Mouse (Mus musculus) midbrain, postnatal 0 days (tissue): ENCODE results near the gene Mdk. TPM values are rescaled to one million over a fixed set of nuclear protein-coding genes. Genes with fewer than 3 reads are reported as not detected.

ENCODE experiments used
- ATAC-seq: fragments of 200-750 bp; cut with Nextera tagmentation; 2 replicates; pipeline ENCODE4 v1.8.0; 2017; ENCODE audit warnings: moderate number of reproducible peaks, mild to moderate bottlenecking, moderate TSS enrichment, moderate library complexity; ENCODE audit not compliant: low FRiP score
- DNase-seq: peaks from one replicate; pipeline ENCODE4 v3.0.0-alpha.2; 2015; ENCODE audit warnings: low spot score
- H3K27ac ChIP-seq: fragments of 300-500 bp; sonication (generic); 2 replicates; pipeline ENCODE4 v1.5.1; 2014; ENCODE audit warnings: low read depth, mild to moderate bottlenecking, low read length, mixed read lengths
- H3K27me3 ChIP-seq: fragments of 300-500 bp; sonication (generic); 2 replicates; pipeline ENCODE4 v1.6.1; 2014; ENCODE audit warnings: low read length, control low read depth, mixed read lengths; ENCODE audit not compliant: insufficient read depth
- H3K36me3 ChIP-seq: fragments of 300-500 bp; sonication (generic); 2 replicates; pipeline ENCODE4 v1.6.1; 2014; ENCODE audit warnings: low read length, control low read depth, mixed read lengths; ENCODE audit not compliant: insufficient read depth
- H3K4me1 ChIP-seq: fragments of 300-500 bp; sonication (generic); 2 replicates; pipeline ENCODE4 v1.6.1; 2014; ENCODE audit warnings: mild to moderate bottlenecking, control low read depth, antibody characterized with exemption, low read length, mixed read lengths; ENCODE audit not compliant: insufficient read depth
- H3K4me2 ChIP-seq: fragments of 300-500 bp; sonication (generic); 2 replicates; pipeline ENCODE4 v1.6.1; 2014; ENCODE audit warnings: low read depth, mild to moderate bottlenecking, low read length, mixed read lengths; ENCODE audit not compliant: poor library complexity, severe bottlenecking
- H3K4me3 ChIP-seq: fragments of 300-500 bp; sonication (generic); 2 replicates; pipeline ENCODE4 v1.5.1; 2014; ENCODE audit warnings: low read depth, mild to moderate bottlenecking, low read length, moderate library complexity
- H3K9ac ChIP-seq: fragments of 300-500 bp; sonication (generic); replicated peaks from 2 replicates; pipeline ENCODE4 v1.6.1; 2014; ENCODE audit warnings: mild to moderate bottlenecking, low read length, moderate library complexity, mixed read lengths; ENCODE audit not compliant: poor library complexity, severe bottlenecking
- H3K9me3 ChIP-seq: fragments of 300-500 bp; sonication (generic); 2 replicates; pipeline ENCODE4 v1.6.1; 2016; ENCODE audit warnings: low read length, control low read depth
- CTCF ChIP-seq: IDR thresholded peaks from 2 replicates; pipeline ENCODE4 v1.5.1; 2016; ENCODE audit warnings: antibody characterized with exemption, mild to moderate bottlenecking
- WGBS: fragments of 180-500 bp; shearing (Covaris S2); extraction: QIAGEN DNeasy Blood & Tissue Kit; methylation state at CpG from one replicate; pipeline ENCODE4 v1.1.7; 2014; 5-methylcytosine and 5-hydroxymethylcytosine counted together
- polyA plus RNA-seq: library from polyadenylated mRNA; unstranded; fragments of >200 nt; fragmentation: Nextera tagmentation; extraction: Ambion mirVana; gene quantifications from 2 replicates; pipeline ENCODE4 v1.2.1, GENCODE M21; 2015
- total RNA-seq: library from RNA; depleted of rRNA; stranded (reverse); fragments of >200 nt; gene quantifications from 2 replicates; pipeline ENCODE4 v1.2.3, GENCODE M21; 2014

Mdk gene
- total and polyA plus RNA-seq, 2 experiments from 2014 or later = 39.0 to 71.4 TPM

DNA sequence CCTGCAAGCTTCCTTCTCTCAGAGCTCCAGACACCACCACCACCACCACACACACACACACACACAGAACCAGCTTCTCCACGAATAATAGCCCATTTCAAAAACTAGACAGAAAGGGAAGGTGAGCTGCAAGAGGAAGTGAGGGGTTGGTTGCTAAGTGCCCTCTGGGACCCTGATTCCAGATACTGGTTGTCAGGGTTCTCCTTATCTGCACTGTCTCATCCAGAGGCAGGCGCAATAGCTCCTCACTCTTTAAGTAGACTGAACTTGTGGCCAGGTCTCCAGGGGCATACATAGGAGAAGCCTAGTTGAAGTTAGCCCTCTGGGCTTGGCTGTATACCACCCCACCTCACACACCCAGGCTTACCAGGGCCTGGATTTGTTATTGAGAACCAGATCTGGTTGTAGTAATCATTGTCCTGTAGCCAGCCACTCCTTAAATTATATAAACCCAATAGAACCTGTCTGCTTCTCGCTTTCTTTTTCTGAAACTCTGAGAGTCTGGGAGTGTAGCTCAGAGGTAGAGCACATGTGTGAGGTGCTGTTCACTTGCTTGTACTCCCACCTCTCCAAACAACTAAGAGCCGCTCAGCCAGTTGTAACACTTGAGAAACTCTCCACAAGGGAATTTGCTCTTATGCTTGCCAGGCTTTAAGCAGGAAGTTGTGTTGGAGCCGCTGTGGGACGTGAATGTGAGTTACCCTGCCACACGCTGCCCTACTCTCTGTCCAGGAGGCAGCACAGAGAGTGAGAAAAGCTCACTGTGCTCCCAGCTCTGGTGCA is 18.6 kb downstream of the Mdk start:
- WGBS = 87% methylated on average over 7 of the region's 7 CpGs
- ATAC-seq (no peak), DNase-seq (no peak)
- Histone ChIP-seq H3K27me3 (no peaks in the 10 kb centered on the region), H3K27ac (no peak overlapping the region), H3K4me3 (no peak overlapping the region), H3K4me1 (no peaks in the 10 kb centered on the region), H3K9ac (no peak overlapping the region), H3K4me2 (no peak overlapping the region), H3K9me3 (no peaks in the 10 kb centered on the region), H3K36me3 (peaks cover 66% of the 10 kb centered on the region)
- TF ChIP-seq CTCF = no peak

DNA sequence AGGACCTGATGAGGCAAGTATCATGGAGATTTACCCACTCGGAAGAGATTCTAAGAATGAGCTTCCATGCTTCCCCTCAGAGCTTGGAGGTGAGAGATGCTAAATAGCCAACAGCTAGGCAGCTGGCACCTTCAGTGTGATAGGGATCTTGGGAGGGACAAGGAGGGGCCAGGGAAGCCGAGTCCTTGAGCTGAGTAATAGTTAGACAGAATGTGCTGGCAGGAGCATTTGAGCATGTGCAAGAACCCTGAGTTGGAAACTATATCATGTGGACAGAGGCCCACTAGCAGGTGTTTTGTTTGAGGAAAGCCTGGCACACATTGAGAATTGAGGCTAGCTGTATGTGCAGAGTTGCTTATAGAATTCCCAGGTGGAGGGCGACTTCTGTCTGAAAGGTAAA is 19.5 kb downstream of the Mdk start:
- H3K9ac ChIP-seq = no peak overlapping the region
- H3K4me2 ChIP-seq = no peak overlapping the region
- 82% methylated on average over 3 of the region's 3 CpGs for WGBS
- no peaks in the 10 kb centered on the region for H3K4me1 ChIP-seq
- no peaks in the 10 kb centered on the region for H3K9me3 ChIP-seq
- H3K4me3 ChIP-seq = no peak overlapping the region
- DNase-seq (no peak), ATAC-seq (no peak)
- no peaks in the 10 kb centered on the region for H3K27me3 ChIP-seq
- H3K27ac ChIP-seq = no peak overlapping the region
- peaks cover 57% of the 10 kb centered on the region for H3K36me3 ChIP-seq
- no peak for TF ChIP-seq CTCF

DNA sequence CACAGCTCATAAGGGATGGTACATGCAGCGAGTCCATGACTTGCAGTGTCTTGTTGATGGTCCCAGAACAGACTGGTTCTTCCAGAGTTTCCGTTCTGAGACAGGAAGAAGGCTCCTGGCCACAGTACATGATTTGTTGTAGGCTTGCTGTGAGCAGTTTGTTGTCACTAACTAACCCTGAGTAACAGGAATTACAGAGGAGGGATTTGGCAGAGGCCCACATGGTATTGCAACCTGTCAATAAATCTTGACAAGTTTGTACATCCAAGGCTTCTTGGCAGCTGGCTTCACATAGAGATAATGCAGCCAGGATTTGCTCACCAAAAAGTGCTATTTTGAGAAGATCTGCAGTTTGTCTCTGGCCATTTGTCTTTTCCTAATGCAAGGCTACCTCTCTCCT is 26.0 kb downstream of the Mdk start:
- no peaks in the 10 kb centered on the region for H3K27me3 ChIP-seq
- H3K4me1 ChIP-seq = no peaks in the 10 kb centered on the region
- no peak for DNase-seq
- no peak for ATAC-seq
- no peak overlapping the region for H3K4me3 ChIP-seq
- no peaks in the 10 kb centered on the region for H3K9me3 ChIP-seq
- no peak for TF ChIP-seq CTCF
- no peak overlapping the region for H3K4me2 ChIP-seq
- whole genome bisulfite sequencing = 98% methylated on average over 2 of the region's 2 CpGs
- no peak overlapping the region for H3K9ac ChIP-seq
- peaks cover 20% of the 10 kb centered on the region; the same call in 1 of the 2 replicates for H3K36me3 ChIP-seq
- H3K27ac ChIP-seq = no peak overlapping the region

DNA sequence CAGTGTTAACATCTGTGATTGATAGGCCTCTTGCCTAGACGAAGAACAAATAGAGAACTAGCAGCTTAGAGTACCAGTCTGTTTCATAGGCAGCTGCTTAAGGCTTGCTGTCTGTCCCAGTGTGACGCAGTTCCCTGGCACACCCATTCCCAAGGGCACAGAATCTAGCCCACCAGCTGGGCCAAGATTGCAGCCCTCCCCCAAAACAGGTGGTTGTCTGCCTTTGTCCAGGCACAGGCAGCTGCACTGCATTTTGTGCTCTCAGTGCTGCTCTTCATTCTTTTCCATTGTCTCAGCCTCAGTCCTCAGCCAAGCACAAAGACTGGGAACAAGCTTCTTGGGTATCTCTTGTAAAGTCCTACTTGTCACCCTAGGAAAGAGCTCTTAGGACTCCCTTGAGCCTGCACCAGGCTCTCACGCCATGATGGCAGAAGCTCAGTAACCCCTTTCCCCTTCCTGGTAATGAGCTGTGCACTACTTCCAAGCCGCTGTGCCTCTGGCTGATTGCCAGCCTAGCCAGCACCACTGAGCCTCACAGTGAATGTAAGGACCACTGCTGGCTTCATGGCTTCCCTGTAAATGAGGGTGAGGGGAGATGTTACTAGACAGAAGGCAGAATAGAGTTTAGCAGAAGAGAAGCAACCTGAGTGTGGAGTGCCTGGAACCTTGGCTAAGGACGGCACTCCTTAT is 27.3 kb downstream of the Mdk start:
- WGBS = 47% methylated on average over 5 of the region's 5 CpGs

GRCm38 (mm10) chr2:91903171-91903925 is 28.7 kb downstream of the Mdk start:
- WGBS = 92% methylated on average over 3 of the region's 3 CpGs
- ATAC-seq = no peak
- H3K36me3 ChIP-seq = peaks cover 4% of the 10 kb centered on the region; the same call in 1 of the 2 replicates

More for the DNA sequence above, 27.3 kb downstream of the Mdk start:
- Histone ChIP-seq H3K4me2 (no peak overlapping the region), H3K9ac (no peak overlapping the region), H3K4me1 (no peaks in the 10 kb centered on the region), H3K4me3 (no peak overlapping the region), H3K36me3 (peaks cover 10% of the 10 kb centered on the region; the same call in 1 of the 2 replicates), H3K9me3 (no peaks in the 10 kb centered on the region), H3K27ac (no peak overlapping the region), H3K27me3 (no peaks in the 10 kb centered on the region)
- ATAC-seq = peak; percentile 31; the same call in 1 of the 2 replicates
- DNase-seq = peak; percentile 35
- no peak for TF ChIP-seq CTCF

More at GRCm38 (mm10) chr2:91903171-91903925, 28.7 kb downstream of the Mdk start:
- Histone ChIP-seq H3K9me3 (no peaks in the 10 kb centered on the region), H3K4me1 (no peaks in the 10 kb centered on the region), H3K4me3 (no peak overlapping the region), H3K27me3 (no peaks in the 10 kb centered on the region), H3K27ac (no peak overlapping the region), H3K9ac (no peak overlapping the region), H3K4me2 (no peak overlapping the region)
- no peak for DNase-seq
- no peak for TF ChIP-seq CTCF
